In genomic region chr14:121356336-121356862, GRCm38 (mm10) we compare ENCODE assay signal across 10 mouse cellular contexts. TPM values are rescaled to one million over a fixed set of nuclear protein-coding genes. Genes with fewer than 3 reads are reported as not detected.
A peak's percentile ranks its signal among the peaks of the same experiment; 100 is the strongest.
DNase-seq lines count a peak whose midpoint lies in the region; ATAC-seq and TF ChIP-seq lines count a peak whose summit lies in the region.
"Had no signal": no experiment of that assay in that cellular context is flagged by ENCODE, and none has a peak within 500 bp of the region (broad histone marks: within the 10 kb centered on the region; RNA-seq: fewer than 3 reads in every experiment).

No protein-coding gene starts in this region.

- peaks cover 73% of the 10 kb centered on the region for H3K4me1 ChIP-seq in intestine, embryonic 15.5 days (replicated peaks)
- H3K4me1 ChIP-seq in intestine, postnatal 0 days (replicated peaks; ENCODE audit: control insufficient read depth, insufficient read depth, low read length) = peaks cover 12% of the 10 kb centered on the region; the same call in 1 of the 2 replicates
- peaks cover 41 to 64% of the 10 kb centered on the region in 2 experiments for H3K4me1 ChIP-seq in MEL (ENCODE audit: control insufficient read depth in 1 of 2, insufficient read depth in 2 of 2, low read length in 2 of 2)
- peaks cover 12% of the 10 kb centered on the region for H3K4me1 ChIP-seq in bone marrow, adult 2 months (ENCODE audit: control insufficient read depth, insufficient read depth, low read length)
- H3K4me1 ChIP-seq in liver, embryonic 14.5 days (replicated peaks; ENCODE audit: control insufficient read depth in 2 of 2, insufficient read depth in 2 of 2, low read length in 1 of 2) = peaks cover 95 to 98% of the 10 kb centered on the region in 2 experiments

- H3K79me2 ChIP-seq in MEL (ENCODE audit: control insufficient read depth, insufficient read depth, low read length, poor library complexity) = peaks cover 64% of the 10 kb centered on the region

- no peaks in the 10 kb centered on the region for H3K36me3 ChIP-seq in intestine, embryonic 15.5 days
- H3K36me3 ChIP-seq in intestine, postnatal 0 days (ENCODE audit: control insufficient read depth, insufficient read depth) = no peaks in the 10 kb centered on the region
- H3K36me3 ChIP-seq in MEL (ENCODE audit: control insufficient read depth in 1 of 2, insufficient read depth in 2 of 2, low read length in 2 of 2) = peaks cover 0 to 63% of the 10 kb centered on the region in 2 experiments; a peak in 3 of 4 replicates
- peaks cover 2% of the 10 kb centered on the region; the same call in 1 of the 2 replicates for H3K36me3 ChIP-seq in liver, embryonic 14.5 days (replicated peaks; ENCODE audit: control insufficient read depth, insufficient read depth, low read depth)
- H3K36me3 ChIP-seq: hindbrain, embryonic 12.5 days had no signal

- no peaks in the 10 kb centered on the region for H3K27me3 ChIP-seq in intestine, embryonic 15.5 days (replicated peaks)
- H3K27me3 ChIP-seq in intestine, postnatal 0 days (replicated peaks; ENCODE audit: control insufficient read depth, insufficient read depth, low read length) = no peaks in the 10 kb centered on the region
- no peaks in the 10 kb centered on the region for H3K27me3 ChIP-seq in MEL (ENCODE audit: control insufficient read depth in 1 of 2, insufficient read depth in 2 of 2, low read length in 2 of 2)
- no peaks in the 10 kb centered on the region for H3K27me3 ChIP-seq in liver, embryonic 14.5 days (ENCODE audit: control insufficient read depth, insufficient read depth, low read length)
- H3K27me3 ChIP-seq: hindbrain, embryonic 12.5 days had no signal

- ATAC-seq in intestine, embryonic 15.5 days = 0 out of 2 replicates have a peak, but pooled peaks have one; percentile 40
- no peak for ATAC-seq in intestine, postnatal 0 days
- ATAC-seq in liver, embryonic 14.5 days (ENCODE audit: insufficient read depth) = no peak

- no peak for TF ChIP-seq POLR2A in MEL (IDR thresholded peaks at IDR 0.05; ENCODE audit: control insufficient read depth in 1 of 2, insufficient read depth in 1 of 2, low read depth in 1 of 2, low read length in 2 of 2, poor library complexity in 1 of 2)
- TF ChIP-seq POLR2A in bone marrow, adult 2 months (IDR thresholded peaks at IDR 0.05; ENCODE audit: borderline replicate concordance, control insufficient read depth, low read depth, low read length) = no peak

- H3K27ac ChIP-seq in intestine, embryonic 15.5 days = no peak overlapping the region
- H3K27ac ChIP-seq in intestine, postnatal 0 days (ENCODE audit: low read depth, low read length) = no peak overlapping the region
- peak overlapping the region; percentile 94 for H3K27ac ChIP-seq in MEL (ENCODE audit: control insufficient read depth, low read depth, low read length)
- peak overlapping the region; percentile 2; the same call in 1 of the 2 replicates for H3K27ac ChIP-seq in bone marrow, adult 2 months (ENCODE audit: control insufficient read depth, insufficient read depth, low read depth, low read length, poor library complexity)
- peak overlapping the region; percentile 77 for H3K27ac ChIP-seq in liver, embryonic 14.5 days
- no peak overlapping the region for H3K27ac ChIP-seq in left cerebral cortex, adult 2 months
- H3K27ac ChIP-seq: hindbrain, embryonic 12.5 days had no signal

- DNase-seq in MEL (ENCODE audit: low read depth, low spot score) = peak; percentile 86
- no peak for DNase-seq in liver, embryonic 14.5 days (ENCODE audit: low read depth in 3 of 3, low spot score in 3 of 3)
- no peak for DNase-seq in left cerebral cortex, adult 2 months (ENCODE audit: extremely low spot score in 1 of 2, low spot score in 2 of 2)
- no peak for DNase-seq in spleen, postnatal 4 days (ENCODE audit: low spot score in 2 of 2)
- DNase-seq in left cerebral cortex, postnatal 14 days (ENCODE audit: low spot score in 2 of 2) = no peak
- DNase-seq: lung, adult 18-20 months had no signal

- no peak for TF ChIP-seq RAD21 in MEL (IDR thresholded peaks at IDR 0.05; ENCODE audit: low read depth, low read length)

- TF ChIP-seq CTCF in intestine, postnatal 0 days (IDR thresholded peaks at IDR 0.05; ENCODE audit: low read depth) = no peak
- no peak for TF ChIP-seq CTCF in MEL (IDR thresholded peaks at IDR 0.05 in 2 of 3, conservative IDR thresholded peaks at IDR 0.05 in 1 of 3; ENCODE audit: control insufficient read depth in 1 of 3, insufficient read depth in 1 of 3, low read depth in 2 of 3, low read length in 3 of 3, poor library complexity in 1 of 3, severe bottlenecking in 1 of 3)
- no peak for TF ChIP-seq CTCF in bone marrow, adult 2 months (IDR thresholded peaks at IDR 0.05; ENCODE audit: control insufficient read depth, insufficient read depth, low read length)
- no peak for TF ChIP-seq CTCF in liver, embryonic 14.5 days (IDR thresholded peaks at IDR 0.05; ENCODE audit: low read depth)
- no peak for TF ChIP-seq CTCF in left cerebral cortex, adult 2 months (IDR thresholded peaks at IDR 0.05)

- H3K4me3 ChIP-seq in intestine, embryonic 15.5 days (replicated peaks) = no peak overlapping the region
- no peak overlapping the region for H3K4me3 ChIP-seq in intestine, postnatal 0 days (ENCODE audit: low read depth, low read length)
- no peak overlapping the region for H3K4me3 ChIP-seq in MEL (ENCODE audit: control insufficient read depth in 1 of 2, insufficient read depth in 1 of 2, low read depth in 2 of 2, low read length in 2 of 2)
- H3K4me3 ChIP-seq in bone marrow, adult 2 months (replicated peaks; ENCODE audit: control insufficient read depth, low read depth, low read length) = no peak overlapping the region
- H3K4me3 ChIP-seq in liver, embryonic 14.5 days (ENCODE audit: insufficient read depth in 1 of 2, low read depth in 2 of 2, low read length in 2 of 2) = no peak overlapping the region
- H3K4me3 ChIP-seq in left cerebral cortex, adult 2 months = no peak overlapping the region
- H3K4me3 ChIP-seq: hindbrain, embryonic 12.5 days had no signal

- intact Hi-C loops in left cerebral cortex, adult 2 months (cut with DNase I) = no loop called here
- intact Hi-C loops in left cerebral cortex, postnatal 14 days (cut with DNase I) = no loop called here

- H3K9ac ChIP-seq in intestine, embryonic 15.5 days = no peak overlapping the region
- no peak overlapping the region for H3K9ac ChIP-seq in intestine, postnatal 0 days (ENCODE audit: low read depth, low read length)
- H3K9ac ChIP-seq in MEL (ENCODE audit: control insufficient read depth, low read depth, low read length, poor library complexity, severe bottlenecking) = peak overlapping the region; percentile 18
- peak overlapping the region; percentile 61 for H3K9ac ChIP-seq in liver, embryonic 14.5 days (replicated peaks)
- H3K9ac ChIP-seq: hindbrain, embryonic 12.5 days had no signal

- WGBS in intestine, embryonic 15.5 days = 38% methylated on average over 8 of the region's 8 CpGs
- WGBS in intestine, postnatal 0 days = 27% methylated on average over 8 of the region's 8 CpGs
- 47% methylated on average over 8 of the region's 8 CpGs for WGBS in bone marrow, adult 2 months
- 33% methylated on average over 8 of the region's 8 CpGs for WGBS in liver, embryonic 14.5 days (ENCODE audit: insufficient replicate concordance)

- no peaks in the 10 kb centered on the region for H3K9me3 ChIP-seq in intestine, embryonic 15.5 days
- no peaks in the 10 kb centered on the region for H3K9me3 ChIP-seq in intestine, postnatal 0 days (ENCODE audit: control insufficient read depth)
- no peaks in the 10 kb centered on the region for H3K9me3 ChIP-seq in MEL (replicated peaks; ENCODE audit: insufficient read depth, low read length)
- H3K9me3 ChIP-seq in liver, embryonic 14.5 days (ENCODE audit: control insufficient read depth, low read length) = no peaks in the 10 kb centered on the region
- H3K9me3 ChIP-seq: hindbrain, embryonic 12.5 days had no signal

- H3K4me2 ChIP-seq in intestine, embryonic 15.5 days (replicated peaks) = no peak overlapping the region
- H3K4me2 ChIP-seq in intestine, postnatal 0 days (replicated peaks; ENCODE audit: low read depth) = no peak overlapping the region
- peak overlapping the region; percentile 68 for H3K4me2 ChIP-seq in liver, embryonic 14.5 days (ENCODE audit: low read depth)
- H3K4me2 ChIP-seq: hindbrain, embryonic 12.5 days had no signal

- peak; percentile 26 to 69; a peak in 3 of 4 replicates for TF ChIP-seq EP300 in MEL (IDR thresholded peaks at IDR 0.05; ENCODE audit: low read depth in 1 of 2, low read length in 2 of 2)
- no peak for TF ChIP-seq EP300 in liver, embryonic 14.5 days (IDR thresholded peaks at IDR 0.05; ENCODE audit: low read depth)

TF ChIP-seq in MEL, 35 proteins besides CTCF, POLR2A, EP300 and RAD21 (continues in another document):
- TF ChIP-seq POLR2AphosphoS5 (IDR thresholded peaks at IDR 0.05; ENCODE audit: borderline replicate concordance, low read depth, low read length) (no peak), NELFE (IDR thresholded peaks at IDR 0.05; ENCODE audit: low read depth, low read length) (no peak), ETS1 (IDR thresholded peaks at IDR 0.05; ENCODE audit: low read depth, low read length) (peak; percentile 70), UBTF (IDR thresholded peaks at IDR 0.05; ENCODE audit: borderline replicate concordance, insufficient read depth, low read depth, low read length) (no peak), MYC (IDR thresholded peaks at IDR 0.05; ENCODE audit: low read depth, low read length) (peak; percentile 48; the same call in 1 of the 2 replicates), MAX (IDR thresholded peaks at IDR 0.05; ENCODE audit: low read length) (peak; percentile 48; the same call in 1 of the 2 replicates), NRF1 (IDR thresholded peaks at IDR 0.05; ENCODE audit: insufficient read depth, low read depth, low read length, poor library complexity, severe bottlenecking) (no peak), TCF12 (IDR thresholded peaks at IDR 0.05; ENCODE audit: low read depth, low read length) (0 out of 2 replicates have a peak, but pooled peaks have one; percentile 23), ELF1 (IDR thresholded peaks at IDR 0.05; ENCODE audit: low read depth, low read length) (no peak), SIN3A (IDR thresholded peaks at IDR 0.05; ENCODE audit: low read length) (peak; percentile 60), MXI1 (IDR thresholded peaks at IDR 0.05; ENCODE audit: low read depth, low read length) (peak; percentile 47; the same call in 1 of the 2 replicates)

RNA-seq across cellular contexts. Expression of gene Stk24, which starts 23.4 kb away (rescaled TPM):
- 41.3 and 43.7 TPM in 2 replicates for polyA plus RNA-seq in intestine, embryonic 15.5 days (2015; fragmentation: Nextera tagmentation; extraction: Ambion mirVana)
- 39.2 and 40.7 TPM in 2 replicates for polyA plus RNA-seq in intestine, postnatal 0 days (2015; fragmentation: Nextera tagmentation; extraction: Ambion mirVana)
- 60.5 and 62.5 TPM in 2 replicates for total RNA-seq in MEL (2012; rRNA removed)
- polyA plus RNA-seq in MEL (2012; ENCODE audit: insufficient read depth in 1 of 2, insufficient read length in 2 of 2, low read depth in 1 of 2, low replicate concordance in 2 of 2, missing spikeins in 1 of 2) = 10 to 100 TPM in 1 of 2 experiments, not detected in 1; 79.3 TPM
- 38.3 and 39.7 TPM in 2 replicates for polyA plus RNA-seq in bone marrow, adult 2 months (2011; ENCODE audit: insufficient read depth, insufficient read length, low replicate concordance, missing spikeins)
- 16.2 and 22.5 TPM in 2 replicates for polyA plus RNA-seq in liver, embryonic 14.5 days (2012; rRNA removed)
- polyA plus RNA-seq in liver, embryonic 14.5 days (2014; fragmentation: Nextera tagmentation; extraction: Ambion mirVana) = 31.0 and 36.7 TPM in 2 replicates
- 10 to 100 TPM; 67.8 to 74.2 TPM for total RNA-seq in left cerebral cortex, adult 2 months (2021)
- total RNA-seq in left cerebral cortex, postnatal 14 days (2021) = 10 to 100 TPM; 49.5 to 50.0 TPM

Comparison
In these comparisons a context has a peak if more than half of its experiments do, and no peak if none do; other contexts are left out.
1. H3K27ac ChIP-seq: peak in MEL (single experiment), bone marrow, adult 2 months (single experiment) and liver, embryonic 14.5 days (single experiment); none in intestine, embryonic 15.5 days (single experiment), intestine, postnatal 0 days (single experiment) and left cerebral cortex, adult 2 months (single experiment).
2. H3K9ac ChIP-seq: peak in MEL (single experiment) and liver, embryonic 14.5 days (single experiment); none in intestine, embryonic 15.5 days (single experiment) and intestine, postnatal 0 days (single experiment).